Mouse (Mus musculus): ENCODE measurements at regions not wholly inside any gene's neighbourhood (a gene's known extent, or its start where the extent isn't known, plus 50 kb on each side); places are given as distances from the start of the nearest gene placed in this dataset.
"Not testable (repeated sequence)": the region's sequence is repeated elsewhere in the genome, so short reads cannot be mapped to it uniquely, and the experiment has no call there.

- H3K9me3 ChIP-seq (replicated peaks; ENCODE audit: control insufficient read depth, low read length), result no peaks in the 10 kb centered on the region
- H3K4me2 ChIP-seq (ENCODE audit: low read depth, low read length), result no peak overlapping the region
- H3K4me3 ChIP-seq (ENCODE audit: low read depth, low read length), result no peak overlapping the region
- H3K36me3 ChIP-seq (replicated peaks; ENCODE audit: control insufficient read depth, insufficient read depth, low read depth, low read length), result no peaks in the 10 kb centered on the region
- 28% methylated on average over 4 of the region's 4 CpGs for WGBS
- H3K9ac ChIP-seq (replicated peaks; ENCODE audit: low read length), result no peak overlapping the region
- ATAC-seq (replicated peaks; ENCODE audit: insufficient number of reproducible peaks, low FRiP score, low TSS enrichment, low read depth) (peak; percentile 59; the same call in 1 of the 2 replicates), DNase-seq (ENCODE audit: low spot score) (peak; percentile 70)
- no peaks in the 10 kb centered on the region for H3K27me3 ChIP-seq (ENCODE audit: control insufficient read depth, insufficient read depth, low read length)
- peaks cover 3% of the 10 kb centered on the region; the same call in 1 of the 2 replicates for H3K4me1 ChIP-seq (ENCODE audit: control insufficient read depth, insufficient read depth, low read length)
- H3K27ac ChIP-seq (replicated peaks; ENCODE audit: low read depth, low read length), result no peak overlapping the region
Observed at GRCm38 (mm10) chr4:81561453-81561852, 118.8 kb upstream of the Mpdz start.

- Histone ChIP-seq H3K9ac (replicated peaks; ENCODE audit: low read length) (no peak overlapping the region), H3K4me3 (ENCODE audit: low read depth, low read length) (no peak overlapping the region), H3K27me3 (ENCODE audit: control insufficient read depth, insufficient read depth, low read length) (no peaks in the 10 kb centered on the region), H3K27ac (replicated peaks; ENCODE audit: low read depth, low read length) (no peak overlapping the region), H3K36me3 (replicated peaks; ENCODE audit: control insufficient read depth, insufficient read depth, low read depth, low read length) (no peaks in the 10 kb centered on the region), H3K4me1 (ENCODE audit: control insufficient read depth, insufficient read depth, low read length) (no peaks in the 10 kb centered on the region), H3K4me2 (ENCODE audit: low read depth, low read length) (no peak overlapping the region), H3K9me3 (replicated peaks; ENCODE audit: control insufficient read depth, low read length) (no peaks in the 10 kb centered on the region)
- ATAC-seq (replicated peaks; ENCODE audit: insufficient number of reproducible peaks, low FRiP score, low TSS enrichment, low read depth) (no peak), DNase-seq (ENCODE audit: low spot score) (no peak)
- WGBS, result 83% methylated on average over 4 of the region's 4 CpGs
Observed at GRCm38 (mm10) chr4:81550816-81551215, 108.2 kb upstream of the Mpdz start.

- H3K4me3 ChIP-seq (ENCODE audit: low read depth, low read length), result no peak overlapping the region
- no peaks in the 10 kb centered on the region for H3K9me3 ChIP-seq (replicated peaks; ENCODE audit: control insufficient read depth, low read length)
- no peak overlapping the region for H3K27ac ChIP-seq (replicated peaks; ENCODE audit: low read depth, low read length)
- no peaks in the 10 kb centered on the region for H3K27me3 ChIP-seq (ENCODE audit: control insufficient read depth, insufficient read depth, low read length)
- H3K9ac ChIP-seq (replicated peaks; ENCODE audit: low read length), result no peak overlapping the region
- no peaks in the 10 kb centered on the region for H3K36me3 ChIP-seq (replicated peaks; ENCODE audit: control insufficient read depth, insufficient read depth, low read depth, low read length)
- no peak for DNase-seq (ENCODE audit: low spot score)
- 89% methylated on average over 4 of the region's 4 CpGs for WGBS
- H3K4me1 ChIP-seq (ENCODE audit: control insufficient read depth, insufficient read depth, low read length), result no peaks in the 10 kb centered on the region
- H3K4me2 ChIP-seq (ENCODE audit: low read depth, low read length), result no peak overlapping the region
- no peak for ATAC-seq (replicated peaks; ENCODE audit: insufficient number of reproducible peaks, low FRiP score, low TSS enrichment, low read depth)
Observed at GRCm38 (mm10) chr4:81550256-81550655, 107.6 kb upstream of the Mpdz start.

GRCm38 (mm10) chr4:81540496-81540895 lies 97.9 kb upstream of the Mpdz start:
- Histone ChIP-seq H3K36me3 (replicated peaks; ENCODE audit: control insufficient read depth, insufficient read depth, low read depth, low read length) (no peaks in the 10 kb centered on the region), H3K9ac (replicated peaks; ENCODE audit: low read length) (no peak overlapping the region), H3K27me3 (ENCODE audit: control insufficient read depth, insufficient read depth, low read length) (no peaks in the 10 kb centered on the region), H3K4me3 (ENCODE audit: low read depth, low read length) (no peak overlapping the region), H3K4me1 (ENCODE audit: control insufficient read depth, insufficient read depth, low read length) (no peaks in the 10 kb centered on the region), H3K4me2 (ENCODE audit: low read depth, low read length) (no peak overlapping the region), H3K9me3 (replicated peaks; ENCODE audit: control insufficient read depth, low read length) (no peaks in the 10 kb centered on the region), H3K27ac (replicated peaks; ENCODE audit: low read depth, low read length) (no peak overlapping the region)
- ATAC-seq (replicated peaks; ENCODE audit: insufficient number of reproducible peaks, low FRiP score, low TSS enrichment, low read depth) (no peak), DNase-seq (ENCODE audit: low spot score) (no peak)

GRCm38 (mm10) chr4:81539551-81539950 lies 96.9 kb upstream of the Mpdz start:
- no peak overlapping the region for H3K9ac ChIP-seq (replicated peaks; ENCODE audit: low read length)
- DNase-seq (ENCODE audit: low spot score) (no peak), ATAC-seq (replicated peaks; ENCODE audit: insufficient number of reproducible peaks, low FRiP score, low TSS enrichment, low read depth) (no peak)
- no peaks in the 10 kb centered on the region for H3K4me1 ChIP-seq (ENCODE audit: control insufficient read depth, insufficient read depth, low read length)
- no peaks in the 10 kb centered on the region for H3K36me3 ChIP-seq (replicated peaks; ENCODE audit: control insufficient read depth, insufficient read depth, low read depth, low read length)
- H3K4me2 ChIP-seq (ENCODE audit: low read depth, low read length), result no peak overlapping the region
- H3K4me3 ChIP-seq (ENCODE audit: low read depth, low read length), result no peak overlapping the region
- no peak overlapping the region for H3K27ac ChIP-seq (replicated peaks; ENCODE audit: low read depth, low read length)
- no peaks in the 10 kb centered on the region for H3K27me3 ChIP-seq (ENCODE audit: control insufficient read depth, insufficient read depth, low read length)
- no peaks in the 10 kb centered on the region for H3K9me3 ChIP-seq (replicated peaks; ENCODE audit: control insufficient read depth, low read length)
- 58% methylated on average over 3 of the region's 3 CpGs for WGBS

- Histone ChIP-seq H3K4me2 (ENCODE audit: low read depth, low read length) (no peak overlapping the region), H3K27ac (replicated peaks; ENCODE audit: low read depth, low read length) (no peak overlapping the region), H3K4me1 (ENCODE audit: control insufficient read depth, insufficient read depth, low read length) (no peaks in the 10 kb centered on the region), H3K9me3 (replicated peaks; ENCODE audit: control insufficient read depth, low read length) (no peaks in the 10 kb centered on the region), H3K27me3 (ENCODE audit: control insufficient read depth, insufficient read depth, low read length) (no peaks in the 10 kb centered on the region), H3K4me3 (ENCODE audit: low read depth, low read length) (no peak overlapping the region), H3K36me3 (replicated peaks; ENCODE audit: control insufficient read depth, insufficient read depth, low read depth, low read length) (no peaks in the 10 kb centered on the region), H3K9ac (replicated peaks; ENCODE audit: low read length) (no peak overlapping the region)
- ATAC-seq (replicated peaks; ENCODE audit: insufficient number of reproducible peaks, low FRiP score, low TSS enrichment, low read depth), result no peak
- DNase-seq (ENCODE audit: low spot score), result no peak
Observed at GRCm38 (mm10) chr4:81536795-81537194, 94.2 kb upstream of the Mpdz start.

GRCm38 (mm10) chr4:81530546-81530945 lies 87.9 kb upstream of the Mpdz start:
- no peak overlapping the region for H3K9ac ChIP-seq (replicated peaks; ENCODE audit: low read length)
- 85% methylated on average over 2 of the region's 2 CpGs for WGBS
- H3K36me3 ChIP-seq (replicated peaks; ENCODE audit: control insufficient read depth, insufficient read depth, low read depth, low read length), result no peaks in the 10 kb centered on the region
- no peak overlapping the region for H3K27ac ChIP-seq (replicated peaks; ENCODE audit: low read depth, low read length)
- H3K27me3 ChIP-seq (ENCODE audit: control insufficient read depth, insufficient read depth, low read length), result no peaks in the 10 kb centered on the region
- DNase-seq (ENCODE audit: low spot score) (no peak), ATAC-seq (replicated peaks; ENCODE audit: insufficient number of reproducible peaks, low FRiP score, low TSS enrichment, low read depth) (no peak)
- H3K4me2 ChIP-seq (ENCODE audit: low read depth, low read length), result no peak overlapping the region
- no peaks in the 10 kb centered on the region for H3K9me3 ChIP-seq (replicated peaks; ENCODE audit: control insufficient read depth, low read length)
- H3K4me3 ChIP-seq (ENCODE audit: low read depth, low read length), result no peak overlapping the region
- no peaks in the 10 kb centered on the region for H3K4me1 ChIP-seq (ENCODE audit: control insufficient read depth, insufficient read depth, low read length)

GRCm38 (mm10) chr4:81519151-81519550 lies 76.5 kb upstream of the Mpdz start:
- not testable (repeated sequence) for H3K27me3 ChIP-seq (ENCODE audit: control insufficient read depth, insufficient read depth, low read length); H3K4me1 ChIP-seq (ENCODE audit: control insufficient read depth, insufficient read depth, low read length); H3K36me3 ChIP-seq (replicated peaks; ENCODE audit: control insufficient read depth, insufficient read depth, low read depth, low read length); H3K4me3 ChIP-seq (ENCODE audit: low read depth, low read length); ATAC-seq (replicated peaks; ENCODE audit: insufficient number of reproducible peaks, low FRiP score, low TSS enrichment, low read depth); DNase-seq (ENCODE audit: low spot score); H3K27ac ChIP-seq (replicated peaks; ENCODE audit: low read depth, low read length); H3K4me2 ChIP-seq (ENCODE audit: low read depth, low read length); H3K9me3 ChIP-seq (replicated peaks; ENCODE audit: control insufficient read depth, low read length); H3K9ac ChIP-seq (replicated peaks; ENCODE audit: low read length)
- WGBS, result 67% methylated on average over 2 of the region's 2 CpGs
